Mouse (Mus musculus) liver, embryonic 14.5 days (tissue): ENCODE results near the gene Atrip.

Experiments
- CTCF ChIP-seq: IDR thresholded peaks from 2 replicates; pipeline ENCODE4 v1.5.1; 2016; ENCODE audit warnings: antibody characterized with exemption, low read depth, control low read depth
- EP300 ChIP-seq: IDR thresholded peaks from 2 replicates; pipeline ENCODE4 v1.6.1; 2016; ENCODE audit warnings: antibody characterized with exemption, low read depth

DNA sequence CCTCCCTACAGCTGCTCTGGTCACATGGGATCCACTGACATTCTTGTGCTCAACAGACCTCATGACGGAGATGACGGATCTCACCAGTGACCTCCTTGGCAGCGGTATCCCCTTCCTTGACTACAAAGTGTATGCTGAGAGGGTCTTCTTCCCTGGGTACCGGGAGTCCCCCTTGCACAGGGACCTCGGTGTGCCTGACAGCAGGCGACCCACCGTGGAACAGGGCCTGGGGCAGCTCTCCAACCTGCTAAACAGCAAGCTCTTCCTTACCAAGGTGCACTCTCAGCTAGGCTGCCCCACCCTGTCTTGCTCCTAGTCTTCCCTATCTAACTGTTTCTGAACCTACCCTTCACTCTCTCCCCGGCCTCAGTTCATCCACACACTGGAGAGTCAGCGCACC lies 37.7 kb upstream of the Atrip start:
- TF ChIP-seq CTCF = no peak
- TF ChIP-seq EP300 = no peak
